Mouse (Mus musculus) T-helper 2 cell (primary cell): ENCODE data around the gene Zdhhc3.

ENCODE experiments used
- in situ Hi-C: fragments of 300-600 bp; cut with MboI, MseI; formaldehyde crosslinking; loops from one replicate; pipeline ENCODE4 v1.15.1; 2025; ENCODE audit warnings: high pct_unique_total_duplicates

Gene Zdhhc3

GRCm38 (mm10) chr9:123020995-123021631 is 91.9 kb downstream of the Zdhhc3 start, which contains the start of gene Tmem42:
TSS of gene Tmem42 (plus strand) at chr9:123021326.
- in situ Hi-C loops = no loop called here
